Mouse (Mus musculus) cerebellum, postnatal 10 days (tissue): ENCODE measurements around the gene Slc4a3.

Experiments used
- DNase-seq, 2 experiments: peaks; one replicate each; pipeline ENCODE4 v3.0.0; 2021; ENCODE audit warnings: mixed read lengths in 2 of 2

The Slc4a3 gene

DNA sequence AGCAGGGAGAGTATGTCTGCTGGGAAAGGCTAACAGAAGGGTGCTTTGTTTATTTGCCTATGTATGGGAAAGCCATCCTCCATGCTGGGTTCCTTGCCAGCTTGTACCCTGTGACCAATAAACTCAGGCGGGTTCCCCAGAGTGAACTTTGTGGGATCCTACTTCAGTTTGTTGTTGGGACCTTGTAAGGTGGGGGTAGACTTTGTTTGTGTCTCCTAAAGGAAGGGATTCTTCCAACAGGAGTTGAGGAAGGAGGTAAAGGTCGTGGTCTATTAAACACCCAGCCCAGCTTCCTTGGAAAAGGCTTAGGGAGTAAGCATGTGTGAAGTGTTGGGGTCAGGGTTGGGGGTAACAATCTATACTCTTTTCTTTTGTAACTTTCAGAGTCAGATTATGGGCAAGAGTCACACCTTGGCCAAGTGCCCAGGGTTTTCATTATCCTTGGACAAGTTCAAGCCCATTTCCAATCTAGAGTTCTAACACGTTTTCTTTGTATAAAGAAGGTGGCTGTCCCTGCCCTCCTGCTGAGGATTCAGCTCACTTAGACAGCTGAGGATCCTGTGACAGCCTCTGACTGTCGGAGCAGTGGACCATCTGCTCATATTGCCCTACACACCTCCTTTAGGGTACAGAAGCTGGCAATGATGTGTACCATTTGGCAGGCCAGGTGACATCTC, 15.3 kb downstream of the Slc4a3 start:
- DNase-seq: peak; percentile 71 to 73

DNA sequence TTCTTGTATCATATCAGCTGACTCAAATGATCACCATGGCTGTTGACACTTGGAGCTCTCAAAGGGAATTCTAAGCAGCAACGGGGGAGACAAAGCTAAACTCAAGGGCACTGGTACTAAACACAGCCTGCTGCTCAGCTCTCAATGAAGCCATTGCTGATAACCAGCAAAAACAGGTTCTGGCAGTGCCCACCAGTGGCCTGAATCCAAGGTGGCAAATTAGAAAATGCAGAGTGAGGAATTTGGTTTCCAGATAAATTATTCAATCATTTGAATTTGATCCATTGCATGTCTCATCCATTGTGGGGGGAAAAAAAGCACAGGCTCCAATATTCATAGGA, 15.8 kb downstream of the Slc4a3 start:
- peak in 1 of 2 experiments; percentile 69 for DNase-seq

DNA sequence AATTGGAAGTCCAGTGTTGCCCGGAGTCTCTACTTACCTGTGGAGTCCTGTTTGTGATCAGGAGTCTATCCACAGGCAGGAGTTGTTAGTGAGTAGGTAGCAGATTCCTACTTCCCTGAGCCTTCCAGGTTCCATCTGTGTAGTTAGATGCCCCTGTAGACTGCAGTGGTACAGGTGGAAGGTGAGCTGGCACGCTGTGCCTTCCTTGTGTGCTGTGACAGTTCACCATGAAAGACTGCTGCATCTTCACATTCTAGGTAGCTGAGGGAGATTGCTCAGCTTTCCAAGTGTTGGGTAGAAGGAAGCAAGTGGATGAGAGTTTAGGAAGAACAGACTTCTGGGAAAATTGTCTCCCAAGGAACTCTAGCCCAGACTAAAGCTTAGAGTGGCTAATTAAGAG, 18.0 kb downstream of the Slc4a3 start:
- DNase-seq: no peak

DNA sequence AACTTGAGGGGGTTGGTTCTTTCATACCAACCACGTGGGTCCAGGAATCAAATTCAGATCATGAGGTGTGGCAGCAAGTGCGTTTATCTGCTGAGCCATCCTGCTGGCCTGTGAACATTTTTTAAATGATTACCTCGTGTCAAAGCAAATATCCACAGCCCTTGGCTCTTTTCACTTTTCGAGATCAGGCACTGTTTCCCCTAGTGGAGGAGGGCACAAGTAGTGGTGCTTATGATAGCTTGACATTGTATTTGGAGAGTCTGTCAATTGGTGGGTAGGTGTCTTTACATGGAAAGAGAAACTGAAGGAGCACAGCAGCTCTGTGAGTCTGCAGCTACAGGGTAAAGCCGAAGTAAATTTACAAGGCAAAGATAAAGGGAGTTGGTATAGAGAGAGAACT, 18.9 kb downstream of the Slc4a3 start:
- no peak for DNase-seq

DNA sequence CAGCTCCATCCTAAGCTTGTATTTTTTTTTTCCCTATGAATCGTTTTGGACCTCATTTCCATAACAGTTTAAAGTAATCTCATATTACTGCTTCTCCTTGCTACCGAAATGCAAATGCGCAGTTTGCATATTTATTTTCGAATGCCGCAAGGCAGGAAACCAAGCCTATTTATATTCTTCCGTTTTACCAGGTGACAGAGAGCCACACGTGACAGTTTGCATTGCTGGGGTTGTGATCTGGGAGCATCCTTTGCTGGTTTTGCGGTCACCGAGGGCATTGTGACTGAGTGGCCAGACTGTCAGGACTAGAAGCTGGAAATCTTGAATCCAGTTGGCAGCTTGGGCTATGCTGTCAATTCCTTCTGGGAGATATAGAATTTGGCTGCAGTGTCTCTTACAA, 19.6 kb downstream of the Slc4a3 start:
- no peak for DNase-seq

DNA sequence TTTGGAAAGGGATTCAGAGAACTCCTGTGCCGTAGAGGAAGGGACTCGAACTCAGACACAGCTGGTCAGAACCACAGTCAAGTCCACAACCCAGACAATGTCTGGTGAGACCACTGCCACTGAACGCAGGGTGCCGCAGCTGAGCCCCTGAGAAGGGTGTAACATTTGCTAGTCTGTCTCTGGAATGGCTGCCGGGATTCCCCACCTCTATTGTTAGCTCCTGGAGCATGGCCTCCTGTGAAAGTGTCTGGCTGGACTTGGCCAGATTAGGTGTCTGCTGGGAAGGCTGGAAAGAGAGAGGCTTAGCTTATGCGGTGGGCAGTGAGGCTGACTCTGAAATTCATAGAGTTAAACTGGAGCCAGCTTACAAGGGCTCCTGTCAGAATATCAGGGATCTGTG, 24.3 kb downstream of the Slc4a3 start:
- no peak for DNase-seq

DNA sequence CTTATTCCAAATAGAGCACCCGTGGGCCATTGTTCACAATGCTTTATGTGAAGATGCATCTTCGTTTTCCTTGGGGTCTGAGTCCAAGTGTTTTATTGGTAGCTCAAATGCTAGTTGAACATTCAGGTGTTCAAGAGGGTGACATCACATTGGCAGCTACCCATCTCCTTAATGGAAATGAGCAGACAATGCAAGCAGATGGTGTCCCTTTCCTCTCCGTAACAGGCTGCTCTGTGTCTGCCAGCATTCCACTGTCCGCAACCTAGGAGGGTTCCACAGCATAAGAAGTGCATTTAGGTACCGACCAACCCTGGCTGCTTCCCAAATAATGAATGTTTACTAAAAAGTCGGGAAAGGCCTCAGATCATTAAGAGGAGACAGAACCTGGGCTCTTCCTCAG, 26.7 kb downstream of the Slc4a3 start:
- peak; percentile 85 to 87 for DNase-seq

DNA sequence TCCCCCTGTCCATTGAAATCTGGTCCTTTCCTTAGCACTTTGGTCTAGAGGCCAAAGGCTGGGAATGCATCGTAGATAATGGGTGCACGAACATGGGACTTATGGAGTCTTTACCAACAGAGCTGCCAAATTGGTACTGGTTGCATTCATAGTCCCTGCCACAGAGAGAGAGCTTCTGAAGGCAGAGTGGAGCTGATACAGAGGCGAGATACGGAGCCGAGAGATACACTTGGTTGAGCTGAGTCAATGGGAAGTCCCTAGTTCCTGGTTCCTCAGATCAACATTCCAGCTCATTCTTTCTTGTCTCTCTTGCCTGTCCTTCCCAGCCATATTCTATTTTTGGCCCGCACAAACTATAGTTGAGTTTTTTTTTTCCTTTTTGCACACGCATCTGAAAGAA, 27.6 kb downstream of the Slc4a3 start:
- DNase-seq: no peak

DNA sequence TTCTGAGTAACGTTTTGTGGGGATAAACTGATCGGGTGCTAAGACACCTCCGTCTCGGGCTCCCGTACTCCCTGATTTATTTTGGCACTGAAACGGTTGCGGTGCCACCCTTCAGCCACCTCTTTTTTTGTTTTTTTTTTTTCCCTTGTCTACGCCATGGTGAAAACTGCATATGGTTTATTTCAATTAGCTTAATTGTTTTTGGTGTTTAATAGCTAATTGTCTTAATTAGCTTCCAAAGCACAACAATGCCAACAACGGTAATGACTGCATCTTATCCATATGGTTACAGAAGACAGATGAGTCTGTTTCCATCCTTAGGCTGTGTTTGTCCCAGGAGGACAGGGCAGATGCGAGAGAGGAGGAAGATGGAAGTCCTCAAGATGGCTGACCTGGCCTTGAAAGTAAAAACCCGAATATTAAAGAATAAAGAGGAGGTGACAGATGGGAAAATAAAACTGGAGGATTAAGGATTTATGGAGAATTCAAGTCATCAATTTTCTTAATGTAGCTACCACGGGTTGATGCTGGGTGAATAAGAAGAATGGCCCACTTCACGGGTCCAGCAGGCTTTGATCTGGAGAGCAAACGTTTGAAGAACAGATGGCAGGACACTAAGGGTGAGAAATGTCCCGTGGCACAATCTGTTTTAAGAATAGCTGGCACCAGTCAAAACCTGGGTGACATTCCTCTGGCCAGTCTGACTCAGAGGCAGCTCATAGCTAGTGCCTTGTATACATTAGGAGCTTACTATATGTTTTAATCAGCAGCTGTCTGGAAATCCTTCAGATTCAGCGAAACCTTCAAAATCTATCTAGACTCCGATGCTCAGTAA, 28.6 kb downstream of the Slc4a3 start:
- no peak for DNase-seq

DNA sequence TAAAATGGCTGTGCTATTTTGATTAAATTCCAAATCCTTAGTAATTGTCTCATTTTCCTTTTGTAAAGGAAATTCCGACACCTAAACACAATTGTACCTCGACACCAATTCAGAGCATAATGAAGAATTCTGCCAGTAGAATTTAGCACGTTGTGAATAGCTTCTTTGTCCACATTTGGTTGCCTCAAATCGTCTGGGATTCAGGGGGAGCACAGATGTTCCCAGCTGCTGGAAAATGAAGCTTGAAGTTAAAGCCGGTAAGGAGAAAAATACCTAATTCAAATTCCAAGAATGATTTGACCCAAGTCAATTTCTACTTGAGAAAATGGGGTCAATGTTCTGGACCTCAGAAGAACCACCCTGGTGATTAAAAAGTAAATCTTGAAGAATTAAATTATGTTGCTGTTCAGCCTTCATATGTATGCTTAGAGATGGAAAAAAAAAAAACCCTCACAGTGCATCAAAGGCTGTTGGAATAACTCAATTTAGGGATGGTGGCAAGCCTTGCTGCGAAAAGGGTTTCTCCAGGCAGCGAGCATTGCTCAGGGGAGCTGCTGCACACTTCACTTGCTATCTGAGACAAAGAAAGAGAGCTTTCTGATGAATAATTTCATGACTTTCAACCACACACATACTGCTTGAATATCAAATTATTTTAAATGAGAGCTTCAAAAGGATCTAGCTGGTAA, 36.0 kb downstream of the Slc4a3 start:
- DNase-seq: no peak

DNA sequence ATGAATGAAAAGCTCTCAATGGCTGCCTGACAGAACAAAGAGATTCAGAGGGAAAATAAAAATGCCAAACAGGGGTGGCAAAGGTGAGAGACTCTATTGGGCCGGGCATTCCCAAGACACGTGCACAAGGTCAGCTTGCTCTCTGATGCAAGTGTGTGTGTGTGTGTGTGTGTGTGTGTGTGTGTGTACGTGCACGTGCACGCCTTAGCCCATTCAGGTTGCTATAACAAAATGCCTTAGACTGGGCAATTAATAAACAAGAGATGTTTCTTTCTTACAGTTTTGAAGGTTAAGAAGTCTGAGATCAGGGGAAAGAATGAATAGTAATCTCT, 36.5 kb downstream of the Slc4a3 start:
- no peak for DNase-seq

DNA sequence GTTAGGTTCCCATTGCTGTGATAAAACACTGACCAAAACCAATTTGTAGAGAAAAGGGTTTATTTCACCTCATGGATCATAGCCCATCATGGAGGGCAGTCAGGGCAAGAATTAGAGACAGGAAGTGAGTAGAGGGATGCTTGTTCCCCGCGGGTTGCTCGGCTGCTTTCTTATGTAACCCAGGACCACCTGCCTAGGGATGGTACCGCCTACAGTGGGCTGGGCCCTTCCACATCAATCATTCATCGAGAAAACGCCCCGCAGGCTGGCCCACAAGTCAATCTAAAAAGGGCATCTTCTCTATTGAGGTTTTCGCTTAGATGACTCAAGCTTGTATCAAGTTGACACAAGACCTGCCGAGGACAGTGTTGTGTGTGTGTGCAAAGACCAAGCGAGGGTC, 37.0 kb downstream of the Slc4a3 start:
- DNase-seq: no peak

DNA sequence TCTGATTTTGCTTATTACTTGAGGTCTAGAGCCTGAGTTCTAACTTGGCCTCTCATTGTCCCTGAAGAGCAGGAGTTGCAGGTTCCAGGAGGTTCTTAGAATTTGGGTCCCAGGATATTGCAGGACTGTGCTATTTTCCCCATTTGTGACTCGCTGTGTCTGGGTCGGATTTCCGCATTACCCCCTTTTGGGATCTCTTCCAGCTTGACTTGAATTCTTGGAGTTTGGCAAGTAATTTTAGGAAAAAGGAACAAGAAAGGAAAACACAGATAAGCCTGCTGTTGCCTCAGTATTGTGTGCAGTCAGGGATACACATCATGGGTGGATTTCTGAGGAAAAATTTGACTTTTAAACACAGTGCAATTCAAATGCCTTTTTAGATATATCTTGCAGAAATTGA, 40.7 kb downstream of the Slc4a3 start:
- DNase-seq: no peak

DNA sequence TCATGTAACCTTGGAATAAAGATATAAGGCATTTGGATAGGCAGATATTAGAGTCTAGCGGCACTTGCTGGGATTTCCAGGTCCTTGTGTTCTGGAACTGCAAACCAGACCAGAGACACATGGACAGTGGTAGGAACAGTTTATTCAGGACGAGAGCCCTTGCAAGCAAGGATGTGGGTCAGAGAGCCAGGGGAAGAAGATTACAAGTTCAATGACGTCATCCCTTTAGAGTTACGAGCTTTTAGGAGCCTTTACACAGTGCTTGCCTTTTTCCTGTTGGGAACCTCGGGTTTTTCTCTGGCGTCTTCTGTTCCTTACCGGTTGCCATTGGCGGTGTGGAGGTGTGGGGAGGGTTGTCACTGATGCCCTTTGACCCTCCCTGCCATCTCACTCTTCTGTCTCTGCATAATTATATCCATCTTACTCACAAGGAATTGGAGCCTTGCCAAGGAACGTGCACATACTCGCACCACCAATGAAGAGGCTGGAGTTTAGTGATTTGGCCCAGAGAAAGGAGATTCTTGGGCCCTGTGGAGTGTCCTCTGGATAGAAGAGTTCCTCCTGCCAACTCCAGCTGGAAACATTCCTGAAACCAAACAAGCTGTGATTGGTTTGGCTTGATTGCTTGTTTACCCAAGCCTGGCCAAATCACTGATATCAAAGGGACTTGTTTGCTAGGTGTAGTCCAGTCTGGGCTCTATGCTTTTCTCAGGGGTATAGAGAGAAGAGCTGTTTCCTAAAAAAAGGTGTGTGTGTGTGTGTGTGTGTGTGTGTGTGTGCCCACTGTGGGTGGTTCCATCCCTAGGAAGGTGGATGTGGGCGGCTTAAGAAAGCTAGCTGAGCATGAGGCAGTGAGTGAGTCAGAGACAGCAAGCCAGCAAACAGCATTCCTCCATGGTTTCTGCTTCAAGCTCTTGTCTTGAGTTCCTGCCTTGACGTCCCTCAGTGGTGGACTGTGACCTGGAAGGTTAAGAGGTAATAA, 42.0 kb downstream of the Slc4a3 start:
- peak; percentile 48 to 55 for DNase-seq

DNA sequence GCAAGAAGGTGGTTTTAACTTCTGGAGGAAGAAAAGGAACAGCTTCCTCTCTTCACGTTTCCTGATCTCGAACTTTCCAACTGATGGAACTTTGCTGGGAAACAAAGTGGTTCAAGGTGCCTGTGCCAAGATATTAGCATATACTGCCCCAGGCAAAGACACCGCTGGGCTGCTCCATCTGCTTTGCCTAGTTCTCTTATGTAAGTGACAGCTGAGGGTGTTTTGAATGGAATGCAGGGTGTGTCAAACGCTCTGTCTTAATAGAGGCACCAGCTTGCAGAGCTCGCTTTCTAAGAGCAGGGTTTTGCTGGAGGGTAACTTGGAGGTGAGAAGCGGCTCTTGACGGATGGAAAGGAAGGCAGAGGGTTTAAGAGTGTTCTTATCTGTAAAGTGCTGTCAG, 42.8 kb downstream of the Slc4a3 start:
- DNase-seq: peak; percentile 46

DNA sequence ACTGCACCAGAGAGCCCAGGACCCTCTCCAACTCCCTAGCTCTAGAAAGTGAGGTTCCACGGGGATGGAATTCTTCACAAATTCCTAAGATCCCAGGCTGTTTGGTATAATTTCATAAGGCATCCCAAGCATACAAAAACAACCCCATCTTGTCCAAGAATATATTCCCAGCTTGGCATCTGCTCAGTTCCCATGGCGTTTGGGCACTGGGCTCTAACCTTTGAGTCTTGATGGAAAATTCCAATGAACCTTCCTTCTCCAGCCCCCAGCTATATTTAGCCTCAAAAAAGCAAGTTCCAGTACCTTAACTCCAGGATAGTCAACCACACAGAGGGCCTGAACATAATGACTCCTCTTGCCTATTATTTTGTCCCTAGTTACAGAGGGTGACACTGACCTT, 43.9 kb downstream of the Slc4a3 start:
- no peak for DNase-seq

DNA sequence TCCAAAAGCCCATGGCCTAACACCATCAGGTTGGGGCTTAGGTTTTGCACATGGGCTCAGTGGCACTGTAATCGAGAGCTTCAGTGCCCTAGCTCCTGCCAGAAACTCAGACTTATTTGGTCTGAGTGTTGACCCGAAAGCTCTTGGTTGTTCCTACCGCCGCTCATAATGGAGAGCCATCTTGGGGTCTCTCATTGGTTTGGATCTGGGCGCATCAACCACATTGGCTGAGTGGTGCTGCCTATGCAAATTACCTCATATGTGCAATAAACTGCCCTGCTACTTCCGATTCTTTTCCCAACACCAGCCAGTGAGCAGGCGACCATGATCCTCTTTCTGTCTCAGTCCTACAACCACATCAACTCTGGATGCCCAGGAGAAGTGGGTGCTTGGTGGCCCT, 47.9 kb downstream of the Slc4a3 start:
- DNase-seq: no peak

DNA sequence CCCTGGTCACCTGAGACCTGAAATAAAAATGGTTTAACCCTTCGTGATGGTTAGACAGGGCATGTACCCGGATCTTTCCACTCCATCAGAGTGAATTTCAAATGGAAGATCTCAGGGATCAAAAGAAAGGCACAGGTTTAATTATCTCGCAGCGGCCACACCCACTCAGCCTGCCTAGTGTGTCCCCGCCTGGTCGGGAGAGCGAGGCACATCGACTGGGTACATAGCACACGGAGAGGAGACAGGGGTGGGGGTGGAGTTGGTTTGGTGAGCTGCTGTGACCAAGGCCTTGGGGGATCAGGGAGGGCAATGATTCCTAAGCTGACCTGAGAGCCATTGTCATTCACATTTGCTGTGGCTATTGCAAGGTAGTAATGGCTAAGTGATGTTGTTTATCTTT, 48.8 kb downstream of the Slc4a3 start:
- DNase-seq: no peak

DNA sequence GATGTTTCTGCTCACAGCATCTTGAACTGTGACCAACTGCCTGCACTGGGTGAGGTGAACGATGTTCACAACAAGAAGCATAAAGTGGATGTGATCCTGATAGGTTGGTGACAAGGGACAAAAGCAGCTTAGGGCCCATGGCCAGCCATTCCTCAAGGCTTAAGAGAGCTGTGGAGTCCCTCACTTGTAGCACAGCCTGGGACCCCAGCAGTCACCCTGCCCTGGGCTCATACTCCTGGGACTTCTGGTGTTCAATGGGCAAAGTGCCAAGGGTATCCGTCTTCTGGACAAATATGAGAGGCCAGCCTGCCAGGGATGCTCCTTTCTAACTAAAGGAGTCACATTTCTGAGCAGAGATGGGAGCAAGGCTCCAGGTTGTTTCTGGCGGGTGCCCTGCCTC, 49.9 kb downstream of the Slc4a3 start:
- no peak for DNase-seq

DNA sequence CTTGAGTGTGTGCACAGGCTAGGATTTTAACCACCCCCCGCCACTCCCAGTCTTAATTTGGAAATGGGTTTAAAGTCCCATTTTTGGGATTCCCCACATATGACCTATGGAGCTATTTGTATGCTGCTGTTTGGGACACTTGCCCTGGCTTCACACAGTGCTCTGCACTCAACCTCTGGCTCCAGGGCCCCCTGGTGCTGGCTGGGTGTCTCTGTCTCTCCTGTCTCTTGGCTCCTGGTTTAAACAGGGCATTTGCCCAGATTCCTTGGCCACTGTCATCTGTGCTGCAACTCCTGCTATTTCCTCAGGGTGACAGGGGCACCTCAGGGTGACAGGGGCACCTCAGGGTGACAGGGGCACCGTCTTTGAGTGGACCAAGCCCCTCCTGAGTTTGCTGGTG, 50.8 kb downstream of the Slc4a3 start:
- DNase-seq: no peak

DNA sequence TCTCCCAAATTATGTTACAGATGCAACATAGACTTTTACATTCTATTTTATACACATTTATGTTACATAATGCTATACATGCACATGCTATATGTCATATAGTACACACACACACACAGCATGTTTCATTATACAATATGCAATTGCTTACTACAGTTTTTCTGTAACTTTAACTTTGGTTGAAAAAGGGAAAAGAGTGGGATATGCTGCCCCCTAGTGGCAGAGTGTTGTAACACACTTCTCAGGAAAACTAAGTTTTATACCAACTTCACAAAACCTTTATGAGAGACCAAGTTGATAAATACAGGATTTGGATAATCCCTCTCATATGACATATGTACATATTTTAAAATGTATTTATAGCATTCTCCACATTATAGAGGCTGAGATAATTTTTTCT, 51.6 kb downstream of the Slc4a3 start:
- DNase-seq: peak; percentile 74 to 82

DNA sequence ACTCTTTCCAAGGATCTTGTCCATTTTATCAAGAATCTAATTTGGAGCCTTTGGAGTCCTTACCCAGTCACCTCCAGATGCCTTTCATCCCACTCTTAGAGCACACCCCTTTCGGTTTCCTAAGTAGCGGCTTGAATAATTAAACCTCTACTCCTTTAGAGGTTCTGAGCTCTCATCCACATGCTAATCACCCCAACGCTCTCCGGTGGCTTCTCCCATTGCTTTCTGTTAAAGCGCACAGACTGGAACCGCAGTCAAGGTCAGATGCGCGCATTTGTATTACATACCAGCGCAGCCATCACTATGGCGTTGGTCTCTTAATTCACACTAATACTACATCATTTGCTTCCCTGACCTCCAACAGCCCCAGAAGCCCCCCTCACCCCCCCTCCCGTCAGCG, 55.7 kb downstream of the Slc4a3 start:
- no peak for DNase-seq

DNA sequence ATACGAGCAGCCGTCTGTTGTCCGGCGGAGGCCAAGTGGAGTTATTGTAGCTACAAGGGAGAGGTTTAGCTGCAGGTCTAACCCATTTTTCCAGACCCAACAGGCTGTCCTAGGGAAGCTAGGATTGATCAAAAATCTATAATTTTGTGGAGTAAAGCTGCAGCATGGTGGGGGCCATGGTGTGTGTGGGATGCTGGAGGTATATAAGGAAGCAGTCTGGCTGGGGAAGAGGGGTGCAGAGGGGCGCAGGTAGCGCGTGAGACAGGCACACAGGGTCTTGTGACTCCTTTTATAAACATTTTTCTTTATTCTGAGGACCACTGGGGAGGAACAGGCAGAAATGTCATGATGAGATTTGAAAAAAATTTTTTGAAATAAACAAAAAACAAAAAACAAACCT, 57.5 kb downstream of the Slc4a3 start:
- no peak for DNase-seq
